Mouse (Mus musculus): ENCODE measurements around the gene Gm12169.

GRCm38 (mm10) chr11:46536978-46537377 lies 13.0 kb downstream of the Gm12169 start:
- TF ChIP-seq CTCF (IDR thresholded peaks at IDR 0.05; ENCODE audit: control insufficient read depth, insufficient read depth, insufficient replicate concordance, low read depth, low read length) = no peak
- no peak for TF ChIP-seq POLR2A (IDR thresholded peaks at IDR 0.05; ENCODE audit: control insufficient read depth, low read depth, low read length)

Measured in testis, adult 2 months (tissue).